Mouse (Mus musculus) C2C12 (cell line): ENCODE results near the gene Rbp1.

ENCODE experiments used
- CEBPB ChIP-seq: IDR thresholded peaks from one replicate; pipeline ENCODE4 v1.6.1; 2011; ENCODE audit warnings: low read depth, mild to moderate bottlenecking, control low read depth, moderate library complexity
- CTCF ChIP-seq: IDR thresholded peaks from one replicate; pipeline ENCODE4 v1.5.1; 2011; ENCODE audit not compliant: control insufficient read depth, insufficient read depth, insufficient read length
- FOSL1 ChIP-seq: IDR thresholded peaks from one replicate; pipeline ENCODE4 v1.8.0; 2011; ENCODE audit warnings: mild to moderate bottlenecking, low read length; ENCODE audit not compliant: poor library complexity, insufficient read depth, severe bottlenecking
- MAX ChIP-seq: IDR thresholded peaks from one replicate; pipeline ENCODE4 v1.6.1; 2011; ENCODE audit warnings: mild to moderate bottlenecking, control low read depth
- MYOD1 ChIP-seq: IDR thresholded peaks from one replicate; pipeline ENCODE4 v1.6.1; 2011; ENCODE audit warnings: low read depth; ENCODE audit not compliant: control insufficient read depth, insufficient read length

- TF ChIP-seq CTCF (no peak), FOSL1 (no peak), CEBPB (no peak), MAX (no peak), MYOD1 (no peak)
Observed at GRCm38 (mm10) chr9:98423691-98424090, 930 bp downstream of the Rbp1 start.
